Mouse (Mus musculus) layer of hippocampus, adult 18-20 months (tissue): ENCODE data around the gene Gm11555. TPM values are rescaled to one million over a fixed set of nuclear protein-coding genes. Genes with fewer than 3 reads are reported as not detected.
"Not testable (repeated sequence)": the region's sequence is repeated elsewhere in the genome, so short reads cannot be mapped to it uniquely, and the experiment has no call there.

Source experiments
- DNase-seq, 2 experiments: peaks; one replicate each; pipeline ENCODE4 v3.0.0; 2022; ENCODE audit warnings: low spot score in 2 of 2
- total RNA-seq, 2 experiments: library from RNA; stranded (reverse); gene quantifications; 2 replicates each; pipeline ENCODE4 v1.2.3; 2021

Gm11555 gene
- total RNA-seq, 2 experiments from 2014 or later: not detected

DNA sequence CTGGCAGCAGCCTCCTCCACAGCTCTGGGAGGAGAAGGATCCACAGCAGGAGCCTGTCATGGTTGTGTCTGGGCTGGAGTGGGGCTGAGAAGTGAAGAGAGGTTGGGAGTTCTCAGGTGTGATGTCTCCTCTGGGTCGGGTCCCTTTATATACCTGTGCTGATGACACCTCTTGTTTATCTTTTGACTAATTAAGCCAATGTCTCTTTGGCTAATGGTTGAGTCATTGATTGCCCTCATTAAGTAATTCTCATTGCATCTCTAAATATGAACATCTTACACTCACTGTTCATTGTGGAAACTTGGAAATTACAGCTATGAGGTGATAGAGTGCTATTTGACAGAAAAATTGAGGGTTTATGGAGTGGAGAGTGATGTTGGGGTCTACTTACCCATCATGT is 46.8 kb downstream of the Gm11555 start, which contains the start of gene Gm11938:
Gene Gm11938 (minus strand): TSS at position 101 of the 400 bp plus-strand sequence.
- DNase-seq: not testable (repeated sequence)

Other genes starting within 250 kb of the Gm11555 start
- gene Krt12, start 228.0 kb downstream of the Gm11555 start, total RNA-seq: 1 to 10 TPM; 1.0 to 1.1 TPM
- not detected for gene Krt20, start 212.1 kb downstream of the Gm11555 start, total RNA-seq
- not detected for gene Krt23, start 157.1 kb downstream of the Gm11555 start, total RNA-seq
- not detected for gene Krt39, start 128.9 kb downstream of the Gm11555 start, total RNA-seq
- gene Krt40, start 107.1 kb downstream of the Gm11555 start, total RNA-seq: not detected
- gene Krtap3-3, start 99.4 kb downstream of the Gm11555 start, total RNA-seq: not detected
- gene Krtap3-2, start 93.4 kb downstream of the Gm11555 start, total RNA-seq: not detected
- not detected for gene Gm11939, start 90.8 kb downstream of the Gm11555 start, total RNA-seq
- not detected for gene Krtap3-1, start 83.6 kb downstream of the Gm11555 start, total RNA-seq
- not detected for gene Krtap1-5, start 69.2 kb downstream of the Gm11555 start, total RNA-seq
- gene Krtap1-4, start 66.6 kb downstream of the Gm11555 start, total RNA-seq: not detected
- gene Krtap1-3, start 58.9 kb downstream of the Gm11555 start, total RNA-seq: not detected
- not detected for gene Krtap9-3, start 52.1 kb downstream of the Gm11555 start, total RNA-seq
- gene Gm11938, start 46.9 kb downstream of the Gm11555 start, total RNA-seq: not detected
- gene Gm11937, start 40.0 kb downstream of the Gm11555 start, total RNA-seq: not detected
- gene Krtap2-4, start 35.4 kb downstream of the Gm11555 start, total RNA-seq: not detected
- not detected for gene Gm11562, start 29.8 kb downstream of the Gm11555 start, total RNA-seq
- gene Krtap4-1, start 22.0 kb downstream of the Gm11555 start, total RNA-seq: not detected
- gene Krtap4-2, start 15.2 kb downstream of the Gm11555 start, total RNA-seq: not detected
- not detected for gene Krtap4-7, start 6.1 kb downstream of the Gm11555 start, total RNA-seq
- not detected for gene Gm11563, start 8.7 kb upstream of the Gm11555 start, total RNA-seq
- gene Krtap4-6, start 15.7 kb upstream of the Gm11555 start, total RNA-seq: not detected
- gene Gm14190, start 40.5 kb upstream of the Gm11555 start, total RNA-seq: not detected
- gene Gm14180, start 84.1 kb upstream of the Gm11555 start, total RNA-seq: not detected
- not detected for gene Gm11595, start 122.7 kb upstream of the Gm11555 start, total RNA-seq
- gene Krtap4-8, start 130.5 kb upstream of the Gm11555 start, total RNA-seq: not detected
- gene Krtap4-9, start 135.0 kb upstream of the Gm11555 start, total RNA-seq: not detected
- gene Gm11596, start 143.2 kb upstream of the Gm11555 start, total RNA-seq: not detected
- not detected for gene Gm11569, start 148.7 kb upstream of the Gm11555 start, total RNA-seq
- gene Gm11554, start 154.2 kb upstream of the Gm11555 start, total RNA-seq: not detected
- gene Krtap4-13, start 159.7 kb upstream of the Gm11555 start, total RNA-seq: not detected
- not detected for gene Gm11564, start 165.4 kb upstream of the Gm11555 start, total RNA-seq
- not detected for gene 2300003K06Rik, start 187.8 kb upstream of the Gm11555 start, total RNA-seq
- gene Krtap4-16, start 201.4 kb upstream of the Gm11555 start, total RNA-seq: not detected
- gene Gm11568, start 207.7 kb upstream of the Gm11555 start, total RNA-seq: not detected
- gene Gm11559, start 214.2 kb upstream of the Gm11555 start, total RNA-seq: not detected
- gene Krtap9-1, start 223.2 kb upstream of the Gm11555 start, total RNA-seq: not detected
- gene Gm11567, start 229.0 kb upstream of the Gm11555 start, total RNA-seq: not detected